Mouse (Mus musculus) limb, embryonic 14.5 days (tissue): ENCODE results near the gene Olfr860. TPM values are rescaled to one million over a fixed set of nuclear protein-coding genes. Genes with fewer than 3 reads are reported as not detected.
"Not testable (repeated sequence)": the region's sequence is repeated elsewhere in the genome, so short reads cannot be mapped to it uniquely, and the experiment has no call there.

Source experiments
- ATAC-seq: fragments of 200-750 bp; cut with Nextera tagmentation; 2 replicates; pipeline ENCODE4 v1.8.0; 2017; ENCODE audit warnings: low read depth, moderate number of reproducible peaks, moderate TSS enrichment; ENCODE audit not compliant: low FRiP score
- DNase-seq: peaks from one replicate; pipeline ENCODE4 v3.0.0-alpha.2; 2015; ENCODE audit warnings: low spot score
- H3K27ac ChIP-seq: fragments of 300-500 bp; sonication (generic); replicated peaks from 2 replicates; pipeline ENCODE4 v1.5.1; 2014; ENCODE audit warnings: low read depth, mild to moderate bottlenecking, low read length, moderate library complexity, mixed read lengths
- H3K27me3 ChIP-seq: fragments of 300-500 bp; sonication (generic); 2 replicates; pipeline ENCODE4 v1.6.1; 2014; ENCODE audit warnings: low read length, mixed read lengths; ENCODE audit not compliant: control insufficient read depth, insufficient read depth
- H3K36me3 ChIP-seq: fragments of 300-500 bp; sonication (generic); 2 replicates; pipeline ENCODE4 v1.6.1; 2014; ENCODE audit warnings: mild to moderate bottlenecking, low read length, moderate library complexity, mixed read lengths; ENCODE audit not compliant: control insufficient read depth, insufficient read depth
- H3K4me1 ChIP-seq: fragments of 300-500 bp; sonication (generic); 2 replicates; pipeline ENCODE4 v1.6.1; 2014; ENCODE audit warnings: antibody characterized with exemption, low read length, mixed read lengths; ENCODE audit not compliant: control insufficient read depth, insufficient read depth
- H3K4me2 ChIP-seq: fragments of 300-500 bp; sonication (generic); replicated peaks from 2 replicates; pipeline ENCODE4 v1.6.1; 2014; ENCODE audit warnings: low read depth, mild to moderate bottlenecking, low read length, moderate library complexity; ENCODE audit not compliant: severe bottlenecking
- H3K4me3 ChIP-seq: fragments of 300-500 bp; sonication (generic); replicated peaks from 2 replicates; pipeline ENCODE4 v1.5.1; 2014; ENCODE audit warnings: low read length
- H3K9ac ChIP-seq: fragments of 300-500 bp; sonication (generic); 2 replicates; pipeline ENCODE4 v1.6.1; 2014; ENCODE audit warnings: mild to moderate bottlenecking, low read depth, low read length, moderate library complexity; ENCODE audit not compliant: severe bottlenecking
- H3K9me3 ChIP-seq: fragments of 300-500 bp; sonication (generic); 2 replicates; pipeline ENCODE4 v1.6.1; 2016; ENCODE audit warnings: low read length; ENCODE audit not compliant: control insufficient read depth
- POLR2A ChIP-seq: fragments of 200-500 bp; IDR thresholded peaks from 2 replicates; pipeline ENCODE4 v1.8.0; 2012; ENCODE audit warnings: inconsistent platforms, mild to moderate bottlenecking, moderate library complexity, borderline replicate concordance; ENCODE audit not compliant: insufficient read depth, insufficient read length; ENCODE audit errors: extremely low read depth
- WGBS: fragments of 180-500 bp; shearing (Covaris S2); extraction: QIAGEN DNeasy Blood & Tissue Kit; methylation state at CpG from one replicate; pipeline ENCODE4 v1.1.7; 2014; 5-methylcytosine and 5-hydroxymethylcytosine counted together
- polyA plus RNA-seq, 2 experiments: library from polyadenylated mRNA; depleted of rRNA in 1 of 2; stranded (reverse) in 1 of 2; unstranded in 1 of 2; fragments of >200 nt; fragmentation: Nextera tagmentation in 1 of 2; extraction: Ambion mirVana in 1 of 2; gene quantifications; 2 replicates each; pipeline versions ENCODE4 v1.2.1 to v1.2.3; 2012 to 2014

Olfr860 gene
- polyA plus RNA-seq (2012; rRNA removed) (not detected in 2 replicates), polyA plus RNA-seq (2014; fragmentation: Nextera tagmentation; extraction: Ambion mirVana) (not detected in 2 replicates)

- ATAC-seq (no peak), DNase-seq (no peak)
- Histone ChIP-seq H3K4me2 (no peak within 1 kb of the TSS), H3K27me3 (no peaks in the 10 kb centered on the region), H3K4me3 (no peak within 1 kb of the TSS), H3K9me3 (no peaks in the 10 kb centered on the region), H3K27ac (no peak within 1 kb of the TSS), H3K9ac (no peak within 1 kb of the TSS), H3K4me1 (no peaks in the 10 kb centered on the region), H3K36me3 (no peaks in the 10 kb centered on the region)
- 77% methylated on average over 1 of the region's 1 CpGs for WGBS
- TF ChIP-seq POLR2A, result no peak
Measured at GRCm38 (mm10) chr9:19849647-19850046, at the start of gene Olfr860. Gene Olfr860, minus strand, starts transcription at chr9:19849747.

GRCm38 (mm10) chr9:19887904-19888303, 38.4 kb upstream of the Olfr860 start, which contains the start of gene Olfr862:
Gene Olfr862, minus strand, starts transcription at chr9:19888004.
- Histone ChIP-seq H3K9me3 (no peaks in the 10 kb centered on the region), H3K36me3 (no peaks in the 10 kb centered on the region), H3K27ac (no peak within 1 kb of the TSS), H3K9ac (no peak within 1 kb of the TSS), H3K4me3 (no peak within 1 kb of the TSS), H3K27me3 (no peaks in the 10 kb centered on the region), H3K4me1 (no peaks in the 10 kb centered on the region), H3K4me2 (no peak within 1 kb of the TSS)
- no peak for ATAC-seq
- DNase-seq, result no peak
- TF ChIP-seq POLR2A, result no peak

- H3K4me1 ChIP-seq, H3K36me3 ChIP-seq, ATAC-seq, H3K4me2 ChIP-seq, H3K27ac ChIP-seq, H3K27me3 ChIP-seq, H3K4me3 ChIP-seq, H3K9me3 ChIP-seq, H3K9ac ChIP-seq, DNase-seq: not testable (repeated sequence)
- 59% methylated on average over 1 of the region's 1 CpGs for WGBS
Measured at GRCm38 (mm10) chr9:19804606-19805005, 44.9 kb downstream of the Olfr860 start, which contains the start of gene Olfr859. Gene Olfr859, plus strand, starts transcription at chr9:19804906.

GRCm38 (mm10) chr9:19803000-19803399, 46.5 kb downstream of the Olfr860 start:
- 62% methylated on average over 1 of the region's 1 CpGs for WGBS
- no peak for DNase-seq
- Histone ChIP-seq H3K27ac (no peak overlapping the region), H3K9ac (no peak overlapping the region), H3K9me3 (no peaks in the 10 kb centered on the region), H3K4me1 (no peaks in the 10 kb centered on the region), H3K4me2 (no peak overlapping the region), H3K4me3 (no peak overlapping the region), H3K27me3 (no peaks in the 10 kb centered on the region), H3K36me3 (no peaks in the 10 kb centered on the region)
- no peak for ATAC-seq
- TF ChIP-seq POLR2A, result no peak

Other genes with a start within 250 kb of the Olfr860 start
- gene Zfp317, start 227.6 kb downstream of the Olfr860 start, polyA plus RNA-seq (2012; rRNA removed), result 17.0 and 19.7 TPM in 2 replicates
- gene Zfp317, start 227.6 kb downstream of the Olfr860 start, polyA plus RNA-seq (2014; fragmentation: Nextera tagmentation; extraction: Ambion mirVana), result 21.5 and 25.6 TPM in 2 replicates
- 0.13 TPM in 1 of 2 replicates, not detected in the other for gene Olfr857, start 140.3 kb downstream of the Olfr860 start, polyA plus RNA-seq (2012; rRNA removed)
- gene Olfr857, start 140.3 kb downstream of the Olfr860 start, polyA plus RNA-seq (2014; fragmentation: Nextera tagmentation; extraction: Ambion mirVana), result not detected in 2 replicates
- gene Olfr58, start 69.5 kb downstream of the Olfr860 start, polyA plus RNA-seq (2012; rRNA removed), result 0.03 TPM in 1 of 2 replicates, not detected in the other
- gene Olfr58, start 69.5 kb downstream of the Olfr860 start, polyA plus RNA-seq (2014; fragmentation: Nextera tagmentation; extraction: Ambion mirVana), result not detected in 2 replicates
- not detected in 2 replicates for gene Olfr859, start 44.8 kb downstream of the Olfr860 start, polyA plus RNA-seq (2012; rRNA removed)
- not detected in 2 replicates for gene Olfr859, start 44.8 kb downstream of the Olfr860 start, polyA plus RNA-seq (2014; fragmentation: Nextera tagmentation; extraction: Ambion mirVana)
- not detected in 2 replicates for gene Olfr862, start 38.3 kb upstream of the Olfr860 start, polyA plus RNA-seq (2012; rRNA removed)
- not detected in 2 replicates for gene Olfr862, start 38.3 kb upstream of the Olfr860 start, polyA plus RNA-seq (2014; fragmentation: Nextera tagmentation; extraction: Ambion mirVana)
- not detected in 2 replicates for gene Olfr77, start 67.1 kb upstream of the Olfr860 start, polyA plus RNA-seq (2012; rRNA removed)
- gene Olfr77, start 67.1 kb upstream of the Olfr860 start, polyA plus RNA-seq (2014; fragmentation: Nextera tagmentation; extraction: Ambion mirVana), result 0.26 and 0.32 TPM in 2 replicates
- not detected in 2 replicates for gene Olfr866, start 178.3 kb upstream of the Olfr860 start, polyA plus RNA-seq (2012; rRNA removed)
- gene Olfr866, start 178.3 kb upstream of the Olfr860 start, polyA plus RNA-seq (2014; fragmentation: Nextera tagmentation; extraction: Ambion mirVana), result not detected in 2 replicates
- gene Olfr867, start 207.8 kb upstream of the Olfr860 start, polyA plus RNA-seq (2012; rRNA removed), result not detected in 2 replicates
- not detected in 2 replicates for gene Olfr867, start 207.8 kb upstream of the Olfr860 start, polyA plus RNA-seq (2014; fragmentation: Nextera tagmentation; extraction: Ambion mirVana)
- not detected in 2 replicates for gene Olfr868, start 248.9 kb upstream of the Olfr860 start, polyA plus RNA-seq (2012; rRNA removed)
- not detected in 2 replicates for gene Olfr868, start 248.9 kb upstream of the Olfr860 start, polyA plus RNA-seq (2014; fragmentation: Nextera tagmentation; extraction: Ambion mirVana)